Mouse (Mus musculus): ENCODE measurements around the gene Tedc2.
A peak's percentile ranks its signal among the peaks of the same experiment; 100 is the strongest.

The Tedc2 gene

DNA sequence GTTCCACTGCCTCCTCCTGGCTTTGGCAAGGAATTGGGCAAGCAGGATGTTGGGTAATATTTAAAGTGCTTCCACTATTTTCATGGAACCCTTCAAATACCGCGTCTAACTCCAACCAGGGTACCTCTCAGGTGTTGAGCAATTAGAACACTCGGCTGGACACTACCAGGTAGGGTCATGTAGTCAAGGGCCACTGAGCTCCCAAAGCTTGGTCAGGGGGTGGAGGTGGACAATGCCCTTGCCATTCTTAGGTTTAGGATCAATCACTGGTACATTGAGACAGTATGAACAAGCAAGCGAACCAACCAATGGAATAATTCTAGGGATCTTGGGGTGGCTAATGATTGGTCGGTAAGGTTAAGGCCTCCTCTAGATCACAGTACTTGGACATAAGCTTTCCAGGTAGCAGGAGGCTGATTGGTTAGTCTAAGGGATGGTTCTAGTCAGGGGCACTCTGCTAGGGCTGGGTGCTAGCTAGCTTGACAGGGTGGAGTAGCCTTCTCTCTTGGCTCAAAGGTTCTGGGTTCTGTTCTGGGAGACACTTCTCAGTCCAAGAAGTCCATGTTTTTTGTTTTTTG, 8.1 kb downstream of the Tedc2 start:
- DNase-seq (ENCODE audit: low read depth, low spot score): no peak

GRCm38 (mm10) chr17:24211631-24212440, 8.8 kb downstream of the Tedc2 start:
- peak; percentile 80 for DNase-seq (ENCODE audit: low read depth, low spot score)

- no peak for DNase-seq (ENCODE audit: low read depth, low spot score)
Measured at GRCm38 (mm10) chr17:24210591-24210990, 10.1 kb downstream of the Tedc2 start.

DNA sequence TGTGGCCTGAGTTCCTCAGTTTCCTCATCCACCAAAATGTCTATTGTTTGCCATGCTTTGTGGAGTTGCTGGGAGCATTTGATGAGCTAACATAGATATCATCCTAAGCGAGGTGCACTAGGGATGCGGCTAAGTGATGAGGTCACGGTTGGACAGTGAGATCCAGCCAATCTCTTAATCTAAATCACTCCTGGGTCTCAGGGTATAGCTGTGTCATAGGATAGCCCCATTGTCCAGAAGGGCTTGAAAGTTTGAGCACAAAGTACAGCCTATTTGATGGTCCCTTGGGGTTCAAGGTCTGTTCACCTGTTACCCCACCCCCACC, 10.8 kb downstream of the Tedc2 start:
- no peak for DNase-seq (ENCODE audit: low read depth, low spot score)

DNA sequence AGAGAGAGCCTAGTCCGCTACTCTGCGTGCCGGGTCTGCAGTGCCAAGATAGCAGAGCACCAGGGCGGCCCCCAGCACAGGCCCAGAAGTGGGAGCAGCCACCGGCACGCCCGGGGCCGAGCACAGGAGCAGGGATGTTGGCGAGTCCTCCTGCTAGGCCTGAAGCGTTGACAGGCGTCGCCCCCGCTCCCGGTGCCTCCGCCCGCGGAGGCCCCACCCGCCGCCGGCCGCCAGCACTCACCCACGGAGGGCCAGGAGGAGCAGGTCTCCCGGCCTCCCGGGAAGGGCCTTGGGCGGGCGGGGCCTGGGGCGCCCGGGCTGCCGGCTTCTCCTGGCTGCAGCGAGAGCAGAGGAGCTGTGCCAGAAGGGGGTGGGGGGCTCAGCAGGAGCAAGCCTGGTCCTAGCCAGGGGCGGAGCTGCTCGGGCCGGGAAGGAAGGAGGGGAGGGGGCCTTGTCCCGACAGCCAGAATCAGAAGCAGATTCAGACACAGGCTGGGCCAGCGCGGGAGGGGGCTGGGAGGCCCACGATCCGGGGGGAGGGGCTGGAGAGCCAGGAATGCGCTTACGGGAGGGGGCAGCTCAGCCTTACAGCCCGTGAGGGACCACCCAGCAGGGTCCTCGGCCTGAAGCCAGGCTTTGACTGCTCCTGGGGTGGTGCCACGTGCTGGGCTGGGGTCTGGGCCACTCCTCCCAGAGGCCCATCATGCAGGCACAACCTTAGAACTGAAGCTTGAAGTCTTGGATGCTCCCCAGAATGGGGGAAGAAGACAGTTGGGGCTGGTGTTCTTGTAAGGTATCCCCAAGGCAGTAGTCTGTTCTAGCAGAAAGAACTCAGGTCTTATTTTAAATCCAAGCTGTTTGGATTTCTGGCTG, 11.4 kb downstream of the Tedc2 start, which contains the start of gene Ntn3:
Gene Ntn3 (minus strand): TSS at position 489 of the 873 bp plus-strand sequence.
- no peak for DNase-seq (ENCODE audit: low read depth, low spot score)

GRCm38 (mm10) chr17:24208641-24209042, 12.0 kb downstream of the Tedc2 start:
- no peak for DNase-seq (ENCODE audit: low read depth, low spot score)

- no peak for DNase-seq (ENCODE audit: low read depth, low spot score)
Measured at GRCm38 (mm10) chr17:24207768-24208640, 12.6 kb downstream of the Tedc2 start.

DNA sequence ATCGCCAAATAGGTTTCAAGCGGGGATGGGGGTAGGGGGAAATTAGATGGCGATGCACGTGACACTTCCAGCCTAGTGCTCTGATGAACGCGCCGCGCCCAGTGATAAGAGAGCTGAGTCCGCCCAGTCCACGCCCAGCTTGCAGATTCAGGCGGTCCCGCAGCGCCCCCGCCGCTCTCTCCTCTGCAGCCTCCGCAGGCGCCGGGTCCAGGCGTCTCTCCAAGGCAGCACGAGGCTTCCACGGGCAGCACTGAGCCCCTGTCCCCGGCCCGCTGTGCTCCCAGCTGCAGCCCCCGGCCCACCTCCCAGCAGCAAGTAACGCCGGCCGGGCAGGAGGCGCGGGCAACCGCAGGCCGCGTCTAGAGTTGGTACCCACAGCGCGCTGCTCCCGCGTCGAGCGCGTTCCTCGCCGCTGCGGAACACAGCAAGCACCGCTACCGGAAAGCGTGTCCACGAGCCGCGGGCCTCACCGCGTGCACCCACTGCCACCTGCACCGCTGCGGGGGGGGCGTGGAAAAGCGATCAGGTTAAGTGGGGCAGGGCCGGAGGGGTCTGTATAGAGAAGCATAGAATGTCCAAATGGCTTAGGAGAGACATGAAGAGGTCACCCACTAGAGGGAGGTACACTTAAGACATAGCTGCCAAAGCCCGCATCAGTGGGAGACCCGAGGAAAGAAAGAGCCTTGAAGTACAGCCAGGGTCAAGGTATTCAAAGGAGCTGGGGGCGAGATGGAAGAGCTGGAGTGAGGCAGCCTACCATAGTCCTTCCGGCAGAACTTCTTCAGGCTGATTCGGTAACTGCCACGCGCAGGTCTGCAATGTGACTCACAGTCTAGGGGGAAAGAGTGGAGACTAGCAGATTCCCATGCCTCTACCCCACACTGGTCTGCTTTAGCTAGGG, 13.9 kb downstream of the Tedc2 start:
- no peak for DNase-seq (ENCODE audit: low read depth, low spot score)

GRCm38 (mm10) chr17:24205908-24206361, 14.7 kb downstream of the Tedc2 start:
- DNase-seq (ENCODE audit: low read depth, low spot score): no peak

- peak; percentile 87 for DNase-seq (ENCODE audit: low read depth, low spot score)
Measured at GRCm38 (mm10) chr17:24205284-24205888, 15.3 kb downstream of the Tedc2 start, which contains the start of gene Tbc1d24. TSS of gene Tbc1d24 (minus strand) at chr17:24205562.

DNA sequence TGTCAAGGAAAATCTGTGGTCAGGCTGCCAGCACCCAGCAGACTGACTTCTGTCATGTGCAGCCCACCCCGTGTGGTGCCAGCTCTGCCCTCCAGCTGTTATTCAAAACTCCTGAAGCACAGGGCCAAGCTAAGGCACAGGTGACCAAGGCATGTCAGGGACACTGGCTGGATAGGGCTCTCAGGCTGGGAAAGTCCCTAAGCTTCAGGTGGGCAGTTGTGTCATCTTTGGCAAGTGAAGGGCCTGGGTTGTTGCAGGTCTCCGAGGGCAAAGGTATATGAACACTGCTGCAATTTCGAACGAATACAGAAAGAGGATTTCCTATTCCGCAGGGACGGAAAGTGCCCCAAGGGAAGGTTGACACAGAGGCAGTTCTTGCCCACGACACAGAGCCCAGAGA, 15.8 kb downstream of the Tedc2 start:
- no peak for DNase-seq (ENCODE audit: low read depth, low spot score)

DNA sequence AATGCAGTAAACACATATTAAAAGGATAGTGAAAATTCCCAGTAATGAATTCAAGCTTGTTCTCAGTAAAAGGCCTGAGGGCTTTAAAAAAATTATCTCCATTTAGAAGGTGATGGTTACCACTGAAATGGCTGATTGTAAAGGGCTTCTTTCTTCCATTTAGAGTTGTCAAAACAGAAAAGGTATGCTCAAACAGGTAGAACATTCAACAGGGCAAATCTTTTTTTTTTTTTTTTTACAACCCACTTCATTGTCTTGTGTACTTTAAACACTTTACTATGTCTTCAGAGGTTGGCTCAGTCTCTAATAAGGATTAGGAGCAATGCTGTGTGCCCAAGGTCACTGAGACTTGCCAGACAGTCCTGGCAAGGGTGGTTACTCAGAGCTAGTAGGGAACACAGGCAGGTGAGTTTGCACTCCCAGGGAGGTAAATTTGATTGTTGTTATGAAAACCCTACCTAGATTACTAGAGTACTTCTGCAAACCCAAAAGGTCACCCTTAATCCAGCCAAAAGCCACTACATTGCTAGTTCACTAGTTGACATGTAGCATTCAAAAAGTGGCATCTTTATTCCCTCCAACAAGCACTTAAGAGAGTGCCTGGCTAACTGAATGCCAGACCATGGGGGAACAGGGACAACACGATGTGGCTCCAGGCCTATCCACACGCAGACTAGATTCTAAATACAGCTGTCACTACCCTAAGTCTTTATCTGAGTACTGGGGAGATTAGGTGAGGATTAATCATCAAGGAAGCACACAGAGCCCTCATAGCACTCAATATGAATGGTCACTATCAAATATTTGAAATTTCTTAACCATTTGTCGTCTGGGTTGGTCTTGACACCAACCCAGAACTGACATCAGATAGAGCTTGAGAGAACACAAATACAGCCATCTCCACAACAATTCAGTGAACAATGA, 16.8 kb downstream of the Tedc2 start:
- no peak for DNase-seq (ENCODE audit: low read depth, low spot score)

DNA sequence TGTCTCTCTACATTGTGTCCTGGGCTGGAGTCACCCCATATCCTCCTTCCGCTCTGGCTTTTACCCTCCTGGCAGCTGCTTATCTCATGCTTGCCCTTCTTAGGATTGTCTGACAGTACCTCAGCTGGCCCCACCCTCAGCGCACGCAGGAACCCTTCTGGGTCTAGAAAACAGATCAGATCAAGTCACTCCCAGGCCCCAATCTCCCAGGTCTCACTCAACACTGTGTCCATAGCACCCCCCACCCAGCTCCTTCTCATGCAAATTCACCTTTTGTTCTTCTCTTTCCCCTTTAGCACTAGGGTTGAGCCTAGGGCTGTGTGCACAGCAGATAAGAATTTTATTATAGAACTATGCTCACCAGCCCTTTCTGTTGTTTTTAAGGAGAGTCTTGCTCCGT, 17.6 kb downstream of the Tedc2 start:
- DNase-seq (ENCODE audit: low read depth, low spot score): no peak

- DNase-seq (ENCODE audit: low read depth, low spot score): no peak
Measured at GRCm38 (mm10) chr17:24201092-24201491, 19.6 kb downstream of the Tedc2 start.

DNA sequence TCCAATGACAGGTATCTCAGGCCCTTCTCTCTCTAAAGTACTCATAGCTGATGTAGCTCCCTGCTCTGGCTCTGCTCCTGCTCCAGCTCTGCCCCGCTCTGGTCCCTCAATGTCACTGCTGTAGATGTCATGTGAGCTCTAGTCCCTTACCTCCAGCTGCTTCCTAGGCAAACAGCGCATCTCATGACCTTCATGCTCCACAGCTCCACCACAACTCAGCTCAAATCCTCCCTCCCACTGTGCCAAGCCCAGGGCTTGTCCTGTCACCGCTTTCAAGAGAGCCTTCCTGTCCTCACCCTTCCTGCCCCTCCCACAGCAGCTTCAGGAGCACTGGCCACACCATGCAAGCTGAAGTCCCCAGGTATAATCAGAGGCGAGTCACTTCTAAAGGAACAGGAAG, 20.9 kb downstream of the Tedc2 start:
- no peak for DNase-seq (ENCODE audit: low read depth, low spot score)

DNA sequence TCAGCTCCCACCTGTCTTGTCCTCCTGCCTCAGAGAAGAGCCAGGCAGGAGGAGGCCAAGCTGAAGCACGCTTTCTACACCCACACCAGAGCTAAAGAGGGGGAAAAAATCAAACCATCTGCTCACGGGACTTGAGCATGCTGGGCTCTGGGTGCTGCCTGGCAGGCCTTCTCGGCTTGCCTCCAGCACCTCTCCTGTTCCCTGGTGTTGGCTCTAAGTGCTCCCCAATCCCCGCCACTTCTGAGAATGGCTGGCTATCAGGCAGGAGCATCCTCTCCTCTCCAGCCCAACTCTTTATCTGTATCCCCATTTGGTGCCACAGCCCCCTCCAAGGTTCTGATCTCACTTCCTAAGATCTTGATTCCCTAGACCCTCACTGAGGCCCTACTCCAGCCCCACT, 21.4 kb downstream of the Tedc2 start:
- no peak for DNase-seq (ENCODE audit: low read depth, low spot score)

GRCm38 (mm10) chr17:24197032-24197824, 23.4 kb downstream of the Tedc2 start:
- no peak for DNase-seq (ENCODE audit: low read depth, low spot score)

- no peak for DNase-seq (ENCODE audit: low read depth, low spot score)
Measured at GRCm38 (mm10) chr17:24195349-24195748, 25.3 kb downstream of the Tedc2 start.

Data from brain, embryonic 18.5 days (tissue).